Mouse (Mus musculus) layer of hippocampus, adult 2 months (tissue): Measurements from ENCODE around the gene Scfd1. TPM values are rescaled to one million over a fixed set of nuclear protein-coding genes. Genes with fewer than 3 reads are reported as not detected.

ENCODE experiments used
- DNase-seq, 2 experiments: peaks; one replicate each; pipeline ENCODE4 v3.0.0; 2022; ENCODE audit warnings: low spot score in 2 of 2
- H3K27ac ChIP-seq: fragments of 200-600 bp; 2 replicates; pipeline ENCODE4 v1.8.1; 2022
- H3K4me3 ChIP-seq: fragments of 200-600 bp; 2 replicates; pipeline ENCODE4 v1.8.1; 2022; ENCODE audit warnings: mild to moderate bottlenecking
- CTCF ChIP-seq: fragments of 200-600 bp; conservative IDR thresholded peaks from 2 replicates; pipeline ENCODE4 v1.8.1; 2022; ENCODE audit warnings: antibody characterized with exemption, mild to moderate bottlenecking, moderate library complexity
- long read RNA-seq, 2 experiments: library from polyadenylated mRNA; stranded (forward); transcript quantifications; one replicate each; pipeline ENCODE4 v2.0.0; 2021; ENCODE audit warnings: borderline mapping rate in 2 of 2
- total RNA-seq, 2 experiments: library from RNA; stranded (reverse); gene quantifications; 2 replicates each; pipeline ENCODE4 v1.2.3; 2021

Gene Scfd1
- 10 to 100 TPM; 39.0 to 42.0 TPM for total RNA-seq
- long read RNA-seq, experiment 1, transcript Scfd1-201 (25 exons, 2,096 nt) = major isoform, 26 of 28 reads
- long read RNA-seq, experiment 1, partial matches to known transcripts = 0 of 28 reads
- long read RNA-seq, experiment 1, other reads (novel, unspliced or antisense) = 2 of 28 reads
- long read RNA-seq, experiment 2, transcript Scfd1-201 (25 exons, 2,096 nt) = major isoform, 32 of 42 reads
- long read RNA-seq, experiment 2, partial matches to known transcripts = 4 of 42 reads
- long read RNA-seq, experiment 2, other reads (novel, unspliced or antisense) = 5 of 42 reads

DNA sequence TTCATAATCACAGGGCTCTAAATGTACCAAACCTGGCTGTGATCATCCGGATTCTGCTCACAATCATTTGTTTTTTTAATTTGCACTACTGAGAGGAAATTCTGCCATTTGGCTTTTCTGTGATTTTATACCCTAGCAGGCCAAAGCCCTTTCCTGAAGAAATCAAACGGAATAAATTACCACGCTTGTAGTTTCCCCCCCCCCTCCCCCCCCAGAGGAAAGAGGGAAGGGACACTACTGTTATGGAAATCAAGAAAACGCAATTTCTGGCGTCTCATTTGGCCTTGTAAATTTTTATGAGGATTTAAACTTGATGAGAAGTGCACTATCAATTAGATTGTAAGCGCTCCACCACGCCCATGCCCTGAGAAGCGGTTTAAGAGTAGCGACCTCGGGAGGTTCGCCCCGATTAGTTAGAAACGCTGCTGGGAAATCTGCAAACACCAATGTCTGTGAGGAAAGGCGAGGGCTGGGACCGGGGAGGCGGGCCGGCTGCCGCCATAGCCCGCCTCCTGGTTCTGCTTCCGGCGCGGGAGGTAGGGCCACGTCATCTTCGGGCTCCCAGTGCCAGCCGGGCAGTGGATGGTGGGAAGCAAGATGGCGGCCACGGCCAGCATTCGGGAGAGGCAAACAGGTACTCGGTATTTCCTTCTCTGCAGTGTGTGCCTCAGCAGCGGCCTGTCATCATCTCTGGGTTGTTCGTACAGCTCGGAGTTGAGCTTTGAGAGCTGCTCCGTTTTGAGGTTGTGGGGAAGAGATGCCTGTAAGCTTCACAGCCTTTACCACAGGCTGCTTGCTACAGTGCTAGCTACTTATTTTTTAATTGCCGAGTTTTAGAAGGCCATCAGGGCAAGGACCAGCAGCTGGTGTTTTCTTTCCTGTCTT, at the start of gene Scfd1:
TSS of gene Scfd1 (plus strand) at position 508 of the 885 bp plus-strand sequence.
- peak within 1 kb of the TSS; percentile 96 for H3K4me3 ChIP-seq
- no peak for TF ChIP-seq CTCF
- peak; percentile 96 for DNase-seq
- H3K27ac ChIP-seq = peak within 1 kb of the TSS; percentile 94

DNA sequence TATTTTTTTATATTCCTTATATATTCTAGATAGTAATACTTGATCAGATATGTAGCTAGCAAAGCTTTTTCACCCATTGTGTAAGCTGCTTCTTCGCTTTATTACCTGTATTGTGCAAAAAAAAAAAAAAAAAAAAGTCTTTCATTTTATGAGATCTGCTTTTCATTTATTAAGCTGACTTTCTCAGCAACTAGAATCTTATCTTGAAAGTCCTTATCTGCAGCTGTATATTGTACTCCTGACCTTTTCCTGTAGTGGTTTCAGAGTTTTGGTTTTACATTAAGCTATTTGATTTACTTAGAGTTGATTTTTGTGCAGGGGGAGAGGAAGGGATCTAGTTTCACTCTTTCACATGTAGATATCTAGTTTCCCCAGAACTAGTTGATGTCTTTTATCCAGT, 40.3 kb upstream of the Scfd1 start:
- no peak for TF ChIP-seq CTCF
- H3K4me3 ChIP-seq = no peak overlapping the region
- DNase-seq = no peak
- no peak overlapping the region for H3K27ac ChIP-seq

DNA sequence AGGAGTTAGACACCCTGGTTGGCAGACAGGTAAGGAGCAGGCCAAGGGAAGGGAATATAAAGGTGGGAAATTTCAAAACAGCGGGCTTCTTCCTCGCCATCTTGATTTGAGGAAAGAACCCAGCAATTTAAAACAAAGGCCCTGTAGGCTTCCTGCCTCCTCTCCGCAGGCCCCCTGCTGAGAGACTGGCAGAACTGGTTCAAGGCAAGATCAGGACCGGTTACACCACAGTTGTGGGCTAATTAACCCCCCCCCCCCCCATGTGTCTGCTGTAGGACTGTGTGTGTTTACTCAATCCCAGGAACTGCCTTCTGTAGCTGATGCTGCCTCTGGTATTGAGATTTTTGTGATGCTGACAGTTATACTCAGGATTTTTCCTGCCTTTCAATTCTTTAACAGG, 31.2 kb upstream of the Scfd1 start:
- no peak overlapping the region for H3K27ac ChIP-seq
- no peak for DNase-seq
- H3K4me3 ChIP-seq = no peak overlapping the region
- TF ChIP-seq CTCF = no peak

DNA sequence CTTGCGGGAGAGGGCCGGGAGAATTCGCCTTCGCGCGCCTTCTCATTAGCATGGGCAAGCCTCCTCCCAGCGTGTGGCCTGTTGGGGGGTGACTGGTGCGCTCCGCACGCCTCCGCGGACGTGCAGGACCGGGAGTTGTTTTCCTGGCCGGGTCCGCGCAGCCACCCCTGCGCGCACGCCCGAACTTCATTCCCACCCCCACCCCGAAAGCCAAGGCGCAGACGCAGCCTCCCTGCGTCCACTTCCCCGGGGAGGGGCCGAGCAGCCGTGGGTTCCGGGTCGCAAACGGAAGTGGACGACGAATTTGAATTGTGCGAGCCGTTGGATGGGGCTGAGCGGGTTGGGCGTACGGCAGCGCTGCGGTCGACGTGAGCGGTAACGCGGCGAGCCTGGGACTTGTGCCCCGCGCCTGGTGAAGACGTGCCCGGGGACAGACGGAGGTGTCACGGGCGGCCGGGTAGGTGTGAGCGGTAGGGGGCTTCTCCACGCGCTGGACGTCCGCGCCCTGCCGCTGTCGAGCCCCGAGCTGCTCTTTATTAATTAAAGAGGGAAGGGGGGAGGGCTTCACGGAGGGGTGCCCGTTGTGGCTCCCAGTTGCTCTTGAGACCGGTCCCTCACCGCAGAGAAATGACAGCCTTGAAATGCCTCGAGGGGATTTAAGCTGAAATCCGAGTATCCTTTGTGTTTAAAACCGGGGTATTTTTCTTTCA, 29.2 kb upstream of the Scfd1 start, which contains the start of gene G2e3:
TSS of gene G2e3 (plus strand) at position 74 of the 710 bp plus-strand sequence.
- DNase-seq = peak; percentile 79 to 82
- H3K27ac ChIP-seq = peak within 1 kb of the TSS; percentile 95
- peak within 1 kb of the TSS; percentile 77 for H3K4me3 ChIP-seq
- TF ChIP-seq CTCF = peak; percentile 8; the same call in 1 of the 2 replicates

DNA sequence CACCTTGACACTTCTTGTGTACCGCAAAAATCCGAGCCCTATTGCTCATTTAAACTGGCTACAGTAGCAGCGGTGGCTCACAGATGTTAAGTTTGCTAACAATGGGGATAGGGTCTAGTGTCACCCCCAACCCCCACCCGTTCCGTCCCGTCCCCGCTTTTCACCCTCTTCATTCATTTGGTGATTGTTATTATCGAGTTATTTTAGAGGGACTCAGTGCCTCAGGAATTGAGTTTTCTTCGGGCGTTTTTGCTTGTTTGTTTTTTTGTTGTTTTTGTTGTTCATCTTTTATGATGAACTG, 28.7 kb upstream of the Scfd1 start:
- DNase-seq = no peak
- TF ChIP-seq CTCF = no peak
- peak overlapping the region; percentile 95 for H3K27ac ChIP-seq
- H3K4me3 ChIP-seq = peak overlapping the region; percentile 77

DNA sequence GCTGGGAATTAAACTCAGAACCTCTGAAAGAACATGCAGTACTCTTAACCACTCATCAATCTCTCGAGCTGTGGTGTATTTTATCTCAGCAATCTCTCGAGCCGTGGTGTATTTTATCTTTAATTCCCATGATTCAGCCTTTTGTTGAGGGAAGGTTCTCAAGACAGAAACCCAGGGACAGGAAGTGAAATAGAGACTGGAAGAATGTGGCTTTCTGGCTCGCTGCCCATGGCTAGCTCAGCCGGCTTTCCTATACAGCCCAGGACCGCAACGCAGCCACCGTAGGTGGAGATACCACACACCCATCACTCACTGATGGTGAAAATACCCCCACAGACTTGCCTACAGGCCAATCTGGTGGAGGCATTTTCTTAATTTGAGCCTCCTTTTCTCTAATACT, 22.0 kb upstream of the Scfd1 start:
- no peak for TF ChIP-seq CTCF
- no peak overlapping the region for H3K4me3 ChIP-seq
- no peak for DNase-seq
- H3K27ac ChIP-seq = no peak overlapping the region

DNA sequence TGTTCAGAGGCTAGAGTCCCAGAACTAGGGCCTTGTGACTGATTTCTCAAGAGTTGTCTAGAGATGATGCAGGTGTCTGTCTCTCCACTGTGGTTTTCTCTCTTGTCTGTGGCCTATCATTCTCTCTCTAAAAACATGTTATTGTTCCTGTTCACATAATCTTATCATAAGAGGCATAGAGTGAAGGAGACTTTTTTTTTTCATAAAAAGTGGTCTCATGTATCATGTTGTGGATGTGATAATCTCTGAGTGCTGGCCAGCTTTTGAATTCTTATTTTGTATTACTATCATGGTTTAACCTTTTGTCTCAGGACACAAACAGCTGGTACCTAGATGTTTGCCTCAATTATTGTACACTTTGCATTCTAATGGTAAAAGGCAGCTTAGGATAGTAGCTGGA, 16.0 kb upstream of the Scfd1 start:
- no peak for TF ChIP-seq CTCF
- Histone ChIP-seq H3K27ac (no peak overlapping the region), H3K4me3 (no peak overlapping the region)
- no peak for DNase-seq

DNA sequence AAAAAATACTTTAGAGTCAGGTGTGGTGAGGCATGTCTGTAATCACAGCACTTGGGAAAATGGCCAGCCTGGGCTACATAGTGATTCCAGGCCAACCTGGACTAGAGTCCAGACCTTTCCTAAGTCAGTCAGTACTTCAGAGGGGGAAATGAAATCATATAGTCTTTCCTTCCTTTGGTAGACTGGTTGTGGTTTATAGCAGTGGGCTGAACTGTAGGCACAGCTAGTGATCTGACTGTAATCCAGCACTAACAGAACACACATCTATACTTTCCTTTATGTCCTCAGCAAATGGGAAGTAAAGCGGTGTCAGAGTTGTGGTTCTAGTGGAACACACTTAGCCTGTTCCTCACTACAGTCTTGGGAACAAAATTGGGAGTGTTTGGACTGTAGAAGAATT, 14.4 kb upstream of the Scfd1 start:
- no peak for TF ChIP-seq CTCF
- no peak for DNase-seq
- Histone ChIP-seq H3K4me3 (no peak overlapping the region), H3K27ac (no peak overlapping the region)

DNA sequence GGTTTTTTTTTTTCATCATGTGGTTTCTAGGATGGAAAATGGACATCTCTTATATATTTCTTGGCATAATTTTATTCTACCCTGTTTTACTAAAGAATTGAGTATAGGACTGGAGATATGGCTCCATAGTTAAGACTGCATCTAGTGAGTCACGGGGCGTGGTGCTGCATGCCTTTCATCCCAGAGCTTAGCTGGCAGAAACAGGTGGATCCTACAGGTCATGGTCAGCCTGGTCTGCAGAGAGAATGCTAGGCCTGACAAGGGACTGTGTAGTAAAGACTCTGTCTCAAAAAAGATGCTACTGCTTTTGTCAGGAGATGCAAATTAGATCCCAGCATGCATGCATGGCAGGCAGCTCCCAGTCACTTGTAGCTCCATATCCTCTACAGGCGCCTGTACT, 8.8 kb upstream of the Scfd1 start:
- no peak overlapping the region for H3K4me3 ChIP-seq
- no peak overlapping the region for H3K27ac ChIP-seq
- no peak for TF ChIP-seq CTCF
- no peak for DNase-seq

DNA sequence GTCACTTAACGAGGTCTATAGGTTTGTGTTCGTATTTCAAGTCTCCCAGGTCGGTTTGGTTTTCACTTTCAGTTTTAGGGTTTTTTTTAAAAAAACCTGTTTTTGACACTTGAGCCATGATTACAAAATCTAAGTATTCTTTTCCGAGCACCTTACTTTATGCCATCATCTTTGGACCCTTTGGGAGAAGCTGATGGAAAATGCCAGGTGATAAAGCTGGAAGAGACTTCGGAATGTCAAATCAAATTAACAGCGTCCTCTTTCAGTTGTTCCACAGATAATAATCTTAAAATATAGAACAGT, 529 bp downstream of the Scfd1 start:
- Histone ChIP-seq H3K4me3 (peak overlapping the region; percentile 96), H3K27ac (peak overlapping the region; percentile 94)
- TF ChIP-seq CTCF = no peak
- DNase-seq = no peak

DNA sequence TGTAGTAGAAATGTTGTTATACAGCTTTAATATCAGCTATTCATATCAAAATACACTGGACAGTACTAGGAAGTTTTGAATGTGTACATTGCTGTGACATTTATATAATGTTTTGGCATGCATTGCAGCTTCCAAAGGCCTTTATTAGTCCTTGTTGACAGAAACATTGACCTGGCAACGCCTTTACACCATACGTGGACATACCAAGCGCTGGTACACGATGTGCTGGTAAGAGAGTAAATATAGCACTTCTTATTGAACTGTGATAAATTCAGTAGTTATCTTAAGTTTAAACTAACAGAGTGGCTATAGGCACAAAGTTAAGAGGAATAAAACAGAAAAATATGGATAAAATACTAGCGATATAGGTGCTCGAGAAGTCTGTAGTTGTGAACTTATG, 22.6 kb downstream of the Scfd1 start:
- H3K27ac ChIP-seq = no peak overlapping the region
- H3K4me3 ChIP-seq = no peak overlapping the region
- no peak for DNase-seq
- TF ChIP-seq CTCF = no peak

DNA sequence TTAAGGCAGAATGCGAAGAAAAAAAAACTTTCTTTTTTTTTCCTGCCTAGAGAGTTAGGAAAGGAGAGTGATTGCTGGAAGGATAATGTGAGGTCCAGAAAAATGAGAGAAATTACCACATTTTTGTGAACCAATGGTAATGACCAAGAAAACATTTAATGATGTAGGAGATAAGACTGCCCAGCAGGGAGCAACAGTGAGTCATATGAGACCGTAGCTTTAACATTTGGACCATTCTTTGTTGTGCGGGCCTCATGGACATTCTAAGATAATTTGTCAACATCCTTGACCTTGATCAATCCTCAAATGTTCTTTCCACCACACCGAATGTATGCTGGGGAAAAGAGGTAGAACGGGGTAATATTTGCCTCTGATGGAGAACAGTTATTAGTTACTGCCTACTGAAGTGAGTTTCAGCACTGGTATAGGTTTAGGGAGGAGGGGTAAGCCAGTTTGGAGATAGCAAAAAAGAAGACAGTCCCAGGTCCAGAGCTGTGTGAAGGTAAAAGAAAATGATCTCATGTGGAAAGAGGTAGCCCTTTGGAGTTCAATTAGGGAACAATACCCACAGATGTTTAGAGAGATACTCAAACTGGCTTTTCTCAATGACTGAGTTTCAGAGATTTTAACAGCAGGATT, 24.9 kb downstream of the Scfd1 start:
- TF ChIP-seq CTCF = peak; percentile 76
- DNase-seq = peak in 1 of 2 experiments; percentile 26
- Histone ChIP-seq H3K27ac (no peak overlapping the region), H3K4me3 (no peak overlapping the region)
